Mouse (Mus musculus) fibroblast of lung, adult 2 months (primary cell): Measurements from ENCODE around the gene Rps2.
"Not testable (repeated sequence)": the region's sequence is repeated elsewhere in the genome, so short reads cannot be mapped to it uniquely, and the experiment has no call there.

ENCODE experiments used
- DNase-seq: peaks from one replicate; pipeline ENCODE4 v3.0.0-alpha.2; 2011; ENCODE audit warnings: low read depth

Gene Rps2

GRCm38 (mm10) chr17:24717943-24718342, at the start of gene Rps2, which contains the start of gene Rnf151:
TSS of gene Rps2 (plus strand) at chr17:24718116.
TSS of gene Rnf151 (minus strand) at chr17:24718063.
- no peak for DNase-seq

GRCm38 (mm10) chr17:24669214-24669544, 48.7 kb upstream of the Rps2 start:
- not testable (repeated sequence) for DNase-seq

GRCm38 (mm10) chr17:24669545-24670245, 48.2 kb upstream of the Rps2 start, which contains the start of gene Zfp598:
TSS of gene Zfp598 (plus strand) at chr17:24669687.
- DNase-seq = peak; percentile 69

GRCm38 (mm10) chr17:24670246-24670844, 47.6 kb upstream of the Rps2 start:
- DNase-seq = no peak

- no peak for DNase-seq
Observed at GRCm38 (mm10) chr17:24671346-24671745, 46.6 kb upstream of the Rps2 start.

GRCm38 (mm10) chr17:24672141-24672540, 45.8 kb upstream of the Rps2 start:
- DNase-seq = peak; percentile 40

- no peak for DNase-seq
Observed at GRCm38 (mm10) chr17:24674277-24674676, 43.6 kb upstream of the Rps2 start.

GRCm38 (mm10) chr17:24676187-24676586, 41.7 kb upstream of the Rps2 start:
- DNase-seq = no peak

- DNase-seq = no peak
Observed at GRCm38 (mm10) chr17:24676877-24677276, 41.0 kb upstream of the Rps2 start.

GRCm38 (mm10) chr17:24677500-24678080, 40.3 kb upstream of the Rps2 start:
- DNase-seq = no peak

- no peak for DNase-seq
Observed at GRCm38 (mm10) chr17:24686514-24686913, 31.4 kb upstream of the Rps2 start.

- DNase-seq = no peak
Observed at GRCm38 (mm10) chr17:24687146-24687595, 30.7 kb upstream of the Rps2 start.

GRCm38 (mm10) chr17:24687599-24687998, 30.3 kb upstream of the Rps2 start:
- no peak for DNase-seq

- no peak for DNase-seq
Observed at GRCm38 (mm10) chr17:24689251-24690081, 28.4 kb upstream of the Rps2 start, which contains the start of gene Syngr3. TSS of gene Syngr3 (minus strand) at chr17:24689955.

- no peak for DNase-seq
Observed at GRCm38 (mm10) chr17:24692385-24692784, 25.5 kb upstream of the Rps2 start.

- DNase-seq = no peak
Observed at GRCm38 (mm10) chr17:24695326-24696010, 22.4 kb upstream of the Rps2 start.

GRCm38 (mm10) chr17:24696011-24696697, 21.8 kb upstream of the Rps2 start, which contains the start of the genes Gfer and Noxo1:
TSS of gene Gfer (minus strand) at chr17:24696156.
TSS of gene Noxo1 (plus strand) at chr17:24696234.
- DNase-seq = no peak

- no peak for DNase-seq
Observed at GRCm38 (mm10) chr17:24697985-24698384, 19.9 kb upstream of the Rps2 start.

- no peak for DNase-seq
Observed at GRCm38 (mm10) chr17:24698715-24699114, 19.2 kb upstream of the Rps2 start.

- DNase-seq = no peak
Observed at GRCm38 (mm10) chr17:24699473-24699872, 18.4 kb upstream of the Rps2 start.

- DNase-seq = no peak
Observed at GRCm38 (mm10) chr17:24701251-24701650, 16.7 kb upstream of the Rps2 start.
